Mouse (Mus musculus) T-helper 17 cell (primary cell): ENCODE measurements around the gene Pkdcc.

ENCODE experiments used
- in situ Hi-C, 2 experiments: fragments of 300-600 bp; cut with MboI, MseI; formaldehyde crosslinking; loops; 1 replicate in 1 of 2; 2 replicates in 1 of 2; pipeline ENCODE4 v1.15.1; 2025; ENCODE audit warnings: high pct_unique_total_duplicates in 2 of 2

Pkdcc gene

DNA sequence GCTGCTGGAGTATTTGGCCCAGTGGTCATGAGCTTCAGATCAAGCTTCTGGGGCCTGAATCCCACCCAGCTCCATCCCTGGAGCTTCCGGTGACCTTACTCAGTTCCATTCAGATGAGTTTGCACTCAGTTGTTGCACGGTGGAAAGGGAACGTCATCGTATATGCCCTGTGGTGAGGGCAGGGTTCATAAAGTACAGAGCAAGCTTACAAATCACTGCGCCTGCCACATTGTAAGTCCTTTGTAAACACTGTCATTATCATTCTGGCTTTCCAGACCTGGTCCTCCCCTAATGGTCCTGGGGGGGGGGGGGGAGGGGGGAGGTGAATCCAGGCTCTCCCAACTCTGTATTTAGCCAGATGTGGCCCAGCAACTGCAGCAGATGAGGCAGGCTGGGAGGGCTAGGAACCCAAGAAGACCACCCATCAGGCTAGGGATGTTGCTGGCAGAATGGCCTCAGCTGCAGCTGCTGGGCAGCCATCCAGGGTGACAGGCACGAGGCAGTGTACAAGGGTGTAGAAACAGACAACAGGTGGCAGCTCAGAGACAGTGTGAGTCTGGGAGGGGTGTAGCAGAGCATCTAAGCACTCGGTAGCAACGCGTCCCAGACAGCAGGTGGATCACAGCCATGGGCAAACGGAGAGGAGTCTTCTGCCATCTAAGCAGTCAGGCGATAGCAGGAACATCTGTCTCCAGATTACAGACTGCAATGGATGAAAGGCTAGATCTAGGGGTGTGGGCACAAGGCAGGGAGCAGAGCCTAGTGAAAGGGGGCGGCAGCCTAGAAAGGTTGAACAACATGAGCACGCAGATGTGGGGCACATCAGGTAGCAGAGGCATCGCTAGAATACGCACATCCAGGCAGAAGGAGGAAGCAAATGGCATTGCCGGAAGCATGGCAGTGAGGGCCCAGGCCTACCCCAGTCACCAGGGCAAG, 23.3 kb downstream of the Pkdcc start:
- in situ Hi-C loops, result loop anchor here in 1 of 2 experiments (5.0 kb wide), 1 partner anchor 101 kb away; no protein-coding TSS in a partner anchor

DNA sequence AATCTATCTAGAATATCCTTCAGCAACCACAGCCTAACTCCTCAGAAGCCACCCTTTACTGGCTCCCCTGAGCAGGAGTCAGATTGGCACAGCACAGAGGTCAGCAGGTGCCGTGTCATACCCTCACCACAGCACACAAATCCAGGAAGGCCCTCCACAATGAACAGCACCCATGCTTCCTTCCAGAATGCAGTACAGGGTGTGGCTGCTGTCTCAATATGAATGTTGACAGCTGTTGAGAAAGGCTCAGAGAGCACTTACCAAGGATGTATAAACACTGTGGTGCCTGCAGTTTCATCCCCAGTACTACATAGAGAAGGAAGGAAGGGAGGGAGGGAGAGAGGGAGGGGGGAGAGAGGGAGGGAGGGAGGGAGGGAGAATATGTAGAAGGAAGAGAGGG, 29.4 kb downstream of the Pkdcc start:
- in situ Hi-C loops, result no loop called here

DNA sequence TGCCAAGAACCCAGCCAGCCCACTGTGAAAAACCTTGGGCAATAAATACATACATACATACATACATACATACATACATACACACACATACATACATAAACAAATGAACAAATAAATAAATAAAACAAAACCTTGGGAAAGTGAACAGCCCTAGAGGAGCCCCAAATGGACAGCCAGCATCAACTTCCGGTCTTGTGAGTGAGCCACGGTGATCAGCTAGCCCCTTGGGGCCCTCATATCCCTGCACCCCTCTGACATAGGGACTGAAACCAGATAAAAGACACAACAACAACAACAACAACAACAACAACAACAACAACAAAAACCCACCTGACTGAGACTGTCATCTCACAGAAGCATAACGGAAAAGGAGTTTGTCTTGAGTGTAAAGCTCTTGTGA, 30.4 kb downstream of the Pkdcc start:
- in situ Hi-C loops, result no loop called here

DNA sequence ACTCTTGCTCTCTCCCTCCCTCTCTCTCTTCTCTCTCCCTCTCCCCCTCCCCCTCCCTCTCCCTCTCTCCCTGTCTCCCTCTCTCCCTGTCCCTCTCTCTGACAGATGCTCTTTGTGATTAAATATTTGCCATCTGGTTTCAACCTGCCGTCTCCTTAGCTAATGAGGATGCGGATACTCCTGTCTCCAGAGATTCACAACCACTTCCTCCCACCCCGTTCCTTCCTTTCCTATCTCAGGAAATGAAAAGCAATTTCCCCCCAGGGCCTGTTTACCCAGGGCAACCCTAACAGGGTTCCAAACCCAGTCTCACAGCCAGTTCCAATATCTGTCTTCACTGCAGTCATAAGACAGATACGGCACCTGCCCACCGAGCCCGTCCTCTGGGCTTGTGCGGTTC, 31.0 kb downstream of the Pkdcc start:
- in situ Hi-C loops, result no loop called here

- in situ Hi-C loops, result no loop called here
Measured at GRCm38 (mm10) chr17:83247176-83247575, 32.1 kb downstream of the Pkdcc start.

DNA sequence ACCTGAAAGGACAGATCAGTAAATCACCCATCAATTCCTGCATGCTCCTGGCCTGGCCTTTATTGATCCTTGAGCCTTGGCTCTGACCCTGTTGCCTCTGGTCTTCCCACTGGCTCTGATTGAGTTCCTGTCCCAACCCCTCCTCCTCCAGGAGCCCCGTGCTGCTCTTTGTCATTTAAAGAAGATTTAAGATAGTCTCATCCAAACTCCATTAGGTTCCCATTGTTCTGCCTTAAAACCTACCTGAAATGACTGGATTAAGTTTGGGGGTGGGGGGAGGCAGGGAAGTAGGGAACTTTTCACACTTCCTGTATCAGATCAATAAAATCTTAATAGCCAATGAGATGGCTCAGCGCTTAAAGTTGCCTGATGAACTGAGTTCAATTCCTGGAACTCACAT, 33.4 kb downstream of the Pkdcc start:
- in situ Hi-C loops, result no loop called here

GRCm38 (mm10) chr17:83250903-83251526, 35.9 kb downstream of the Pkdcc start:
- in situ Hi-C loops, result loop anchor here (5.0 kb wide), 3 partner anchors 34 to 224 kb away; partner anchors contain the start of gene Pkdcc (in 1 of the 2)

DNA sequence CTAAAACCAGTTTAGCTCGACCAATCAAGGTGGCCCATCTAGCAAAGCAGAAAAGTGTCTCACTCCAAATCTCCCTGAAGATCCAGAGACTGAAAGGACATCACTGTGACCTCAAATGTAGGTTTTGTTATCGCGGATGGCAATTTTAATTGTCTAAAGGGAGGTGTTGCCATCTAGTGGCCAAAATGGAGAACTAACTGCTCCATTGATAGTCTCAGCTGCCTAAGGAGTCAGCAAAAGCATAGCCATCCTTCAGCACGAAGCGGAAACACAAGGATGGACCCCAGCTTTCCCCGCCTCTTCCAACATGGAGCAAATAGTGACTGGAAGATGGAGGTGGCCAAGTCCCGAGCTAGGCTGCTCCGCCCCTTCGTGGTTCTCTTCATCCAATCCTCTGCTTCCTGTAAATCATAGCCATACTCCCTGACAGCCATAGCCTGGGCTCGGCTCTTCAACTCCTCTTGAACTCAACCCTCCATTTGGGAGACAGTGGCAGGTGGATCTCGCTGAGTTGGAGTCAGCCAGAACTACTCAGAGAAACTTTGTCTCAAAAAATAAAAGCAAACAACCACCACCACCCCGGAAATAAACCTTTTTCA, 38.1 kb downstream of the Pkdcc start:
- in situ Hi-C loops, result loop anchor here (5.0 kb wide), 3 partner anchors 36 to 226 kb away; partner anchors contain the start of gene Pkdcc (in 1 of the 2)

DNA sequence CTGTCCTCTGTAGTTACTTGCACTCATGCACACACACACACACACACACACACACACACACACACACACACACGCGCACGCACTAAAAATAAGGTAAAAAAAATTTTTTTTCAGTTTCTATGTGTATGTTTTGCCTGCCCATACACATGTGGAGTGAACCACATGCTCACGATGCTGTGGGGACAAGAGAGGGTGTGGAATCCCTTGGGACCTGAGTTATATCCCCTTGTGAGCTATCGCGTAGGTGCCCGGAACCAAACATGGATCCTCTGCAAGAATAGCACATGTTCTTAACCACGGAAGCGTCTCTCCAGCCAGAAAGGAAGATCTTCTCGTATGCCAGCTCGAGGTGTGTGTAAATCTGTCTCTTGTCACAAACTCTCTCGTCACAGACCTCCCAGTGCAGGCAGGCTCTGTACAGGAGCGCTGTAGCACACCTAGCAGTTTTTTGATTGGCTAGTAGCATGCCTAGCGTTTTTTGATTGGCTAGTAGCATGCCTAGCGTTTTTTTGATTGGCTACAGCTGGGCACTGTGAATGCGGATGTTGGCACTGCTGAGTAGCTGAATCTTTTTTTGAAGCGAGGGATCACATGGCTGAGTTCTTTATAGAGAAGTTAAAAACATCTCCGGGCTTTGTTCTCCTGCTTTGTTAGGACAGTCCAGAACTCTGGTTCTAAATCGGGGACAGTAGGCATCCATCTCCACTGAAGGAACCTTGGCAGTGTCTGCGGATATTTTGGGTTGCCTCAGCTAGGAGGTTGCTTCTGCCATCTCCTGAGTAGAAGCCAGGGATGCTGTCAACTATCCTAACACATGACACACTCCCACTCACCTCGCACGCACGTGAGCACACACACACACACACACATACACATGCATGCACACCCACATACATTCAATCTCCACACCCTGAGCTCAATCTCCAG, 52.4 kb downstream of the Pkdcc start:
- in situ Hi-C loops, result loop anchor here in 1 of 2 experiments (5.0 kb wide), 1 partner anchor 365 kb away; the partner anchor contains the start of gene Kcng3

- in situ Hi-C loops, result loop anchor here (5.0 to 10.0 kb wide), 6 partner anchors 46 to 583 kb away; partner anchors contain the start of gene Cox7a2l (in 2 of the 2)
Measured at GRCm38 (mm10) chr17:83271509-83271908, 56.4 kb downstream of the Pkdcc start.

DNA sequence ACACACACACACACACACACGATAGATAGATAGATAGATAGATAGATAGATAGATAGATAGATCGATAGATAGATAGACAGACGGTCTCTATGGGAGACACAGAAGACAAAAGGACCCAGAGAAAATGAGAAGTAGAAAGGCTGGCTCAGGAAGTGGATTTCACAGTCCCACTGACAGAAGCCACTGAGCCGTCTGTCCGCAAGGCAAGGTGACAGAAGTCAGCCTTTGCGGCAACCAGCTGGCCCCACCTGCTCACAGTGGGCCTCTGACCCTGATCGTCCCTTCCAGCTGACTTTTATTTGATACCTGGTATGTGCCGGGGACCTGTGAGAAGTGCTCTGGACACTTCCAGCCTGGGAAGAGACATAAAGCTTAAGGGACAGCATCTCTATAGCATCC, 57.5 kb downstream of the Pkdcc start:
- in situ Hi-C loops, result loop anchor here (5.0 to 10.0 kb wide), 6 partner anchors 45 to 582 kb away; partner anchors contain the start of gene Cox7a2l (in 2 of the 2)

- in situ Hi-C loops, result loop anchor here (5.0 to 10.0 kb wide), 6 partner anchors 44 to 581 kb away; partner anchors contain the start of gene Cox7a2l (in 2 of the 2)
Measured at GRCm38 (mm10) chr17:83273636-83274035, 58.5 kb downstream of the Pkdcc start.

DNA sequence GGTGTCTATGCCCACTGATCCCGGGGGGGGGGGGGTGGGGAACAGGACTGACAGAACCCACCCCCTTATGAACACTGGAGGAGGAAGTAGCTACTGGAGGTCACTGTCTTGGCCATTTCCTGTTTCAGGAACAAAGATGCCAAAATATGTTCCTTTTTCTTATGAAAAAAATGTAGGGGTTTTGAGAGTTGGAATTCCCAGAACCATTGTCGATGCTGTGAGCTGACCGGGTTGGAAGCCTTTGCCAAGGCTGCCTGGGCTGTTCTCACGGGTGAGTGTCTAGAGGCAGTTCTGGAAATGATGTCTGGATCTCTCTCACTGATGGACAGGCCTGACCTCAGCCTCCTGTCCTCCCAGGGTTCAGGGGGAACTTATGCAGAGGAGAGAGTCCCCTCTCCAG, 59.0 kb downstream of the Pkdcc start:
- in situ Hi-C loops, result loop anchor here (5.0 to 10.0 kb wide), 6 partner anchors 43 to 581 kb away; partner anchors contain the start of gene Cox7a2l (in 2 of the 2)
